ENCODE assay signal across 14 mouse cellular contexts in the genomic region with DNA sequence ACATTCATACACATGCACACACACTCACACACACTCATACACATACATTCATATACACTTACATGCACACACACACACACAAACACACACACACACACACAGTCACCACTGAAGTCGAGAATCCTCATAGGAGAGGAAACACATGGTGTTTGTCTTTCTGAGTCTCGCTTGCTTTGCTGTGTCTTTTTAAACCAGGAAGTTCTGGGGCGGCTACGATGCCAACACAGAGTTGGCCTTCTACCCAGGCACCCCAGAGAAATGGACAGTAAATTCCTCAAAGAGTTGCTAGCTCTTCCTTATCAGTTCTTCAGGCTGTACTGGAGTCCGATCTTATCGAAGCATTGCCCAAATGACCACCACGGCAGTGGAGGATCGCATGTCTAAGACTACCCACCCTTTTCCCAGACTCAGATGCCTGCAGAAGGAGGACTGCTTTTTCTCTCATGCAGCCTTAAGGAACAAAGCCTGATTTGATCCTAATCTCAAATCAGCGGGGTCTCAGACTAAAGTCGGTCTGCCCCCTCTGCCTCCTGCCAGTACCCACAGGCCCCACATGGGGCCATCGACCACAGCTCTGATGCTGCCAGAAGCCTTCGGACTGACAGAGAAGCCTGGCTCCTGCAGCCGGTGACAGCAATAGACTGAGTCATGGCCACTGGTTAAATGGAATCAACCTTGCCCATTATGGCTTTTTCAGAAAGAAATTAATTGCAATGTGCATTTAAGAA. TPM values are rescaled to one million over a fixed set of nuclear protein-coding genes. Genes with fewer than 3 reads are reported as not detected.
DNase-seq lines count a peak whose midpoint lies in the region; ATAC-seq lines count a peak whose summit lies in the region.
"Had no signal": no experiment of that assay in that cellular context is flagged by ENCODE, and none has a peak within 500 bp of the region (broad histone marks: within the 10 kb centered on the region; RNA-seq: fewer than 3 reads in every experiment).

No protein-coding gene starts in this region.

- no peak overlapping the region for H3K4me3 ChIP-seq in forebrain, embryonic 11.5 days (ENCODE audit: low read depth, low read length)
- H3K4me3 ChIP-seq in forebrain, embryonic 15.5 days = no peak overlapping the region
- H3K4me3 ChIP-seq in neural tube, embryonic 11.5 days (ENCODE audit: low read depth, low read length) = no peak overlapping the region
- no peak overlapping the region for H3K4me3 ChIP-seq in neural tube, embryonic 15.5 days (replicated peaks)
- H3K4me3 ChIP-seq in midbrain, embryonic 11.5 days (ENCODE audit: low read depth, low read length) = no peak overlapping the region

- H3K36me3 ChIP-seq in forebrain, embryonic 11.5 days (ENCODE audit: control insufficient read depth, insufficient read depth, low read length) = no peaks in the 10 kb centered on the region
- H3K36me3 ChIP-seq in forebrain, embryonic 15.5 days = no peaks in the 10 kb centered on the region
- no peaks in the 10 kb centered on the region for H3K36me3 ChIP-seq in neural tube, embryonic 11.5 days (ENCODE audit: control insufficient read depth, insufficient read depth, low read length)
- no peaks in the 10 kb centered on the region for H3K36me3 ChIP-seq in neural tube, embryonic 15.5 days
- no peaks in the 10 kb centered on the region for H3K36me3 ChIP-seq in midbrain, embryonic 11.5 days (ENCODE audit: control insufficient read depth, insufficient read depth, low read length)

- no peaks in the 10 kb centered on the region for H3K27me3 ChIP-seq in forebrain, embryonic 11.5 days (ENCODE audit: control insufficient read depth, insufficient read depth, low read length)
- no peaks in the 10 kb centered on the region for H3K27me3 ChIP-seq in forebrain, embryonic 15.5 days
- no peaks in the 10 kb centered on the region for H3K27me3 ChIP-seq in neural tube, embryonic 11.5 days (ENCODE audit: control insufficient read depth, insufficient read depth, low read length)
- no peaks in the 10 kb centered on the region for H3K27me3 ChIP-seq in neural tube, embryonic 15.5 days (replicated peaks)
- no peaks in the 10 kb centered on the region for H3K27me3 ChIP-seq in midbrain, embryonic 11.5 days (ENCODE audit: control insufficient read depth, insufficient read depth, low read length)

- H3K4me1 ChIP-seq in forebrain, embryonic 11.5 days (replicated peaks; ENCODE audit: control insufficient read depth, insufficient read depth, low read length) = no peaks in the 10 kb centered on the region
- peaks cover 16% of the 10 kb centered on the region for H3K4me1 ChIP-seq in forebrain, embryonic 15.5 days
- 0 out of 2 replicates have a peak, but pooled peaks cover 2% of the 10 kb centered on the region for H3K4me1 ChIP-seq in neural tube, embryonic 11.5 days (ENCODE audit: control insufficient read depth, insufficient read depth, low read length)
- peaks cover 24% of the 10 kb centered on the region for H3K4me1 ChIP-seq in neural tube, embryonic 15.5 days
- peaks cover 8% of the 10 kb centered on the region for H3K4me1 ChIP-seq in midbrain, embryonic 11.5 days (ENCODE audit: control insufficient read depth, insufficient read depth, low read length)

- no peak overlapping the region for H3K9ac ChIP-seq in forebrain, embryonic 11.5 days (ENCODE audit: low read length)
- no peak overlapping the region for H3K9ac ChIP-seq in forebrain, embryonic 15.5 days (replicated peaks)
- no peak overlapping the region for H3K9ac ChIP-seq in neural tube, embryonic 11.5 days (ENCODE audit: low read length)
- H3K9ac ChIP-seq in neural tube, embryonic 15.5 days (replicated peaks) = no peak overlapping the region
- H3K9ac ChIP-seq in midbrain, embryonic 11.5 days (ENCODE audit: low read length) = no peak overlapping the region

- peak; percentile 49 for DNase-seq in forebrain, embryonic 11.5 days (ENCODE audit: low spot score)
- DNase-seq in neural tube, embryonic 11.5 days (ENCODE audit: low spot score) = no peak
- DNase-seq in midbrain, embryonic 11.5 days (ENCODE audit: low spot score, missing footprints) = peak; percentile 92
- peak; percentile 25 for DNase-seq in thymus, postnatal 25 days
- DNase-seq in urinary bladder, adult 2 months (ENCODE audit: low spot score) = no peak
- DNase-seq in gastrocnemius, adult 8-10 months (ENCODE audit: low spot score in 2 of 2) = no peak
- DNase-seq: adrenal gland, adult 8-10 months; cerebellum, adult 11-12 months; heart, postnatal 14 days; right cerebral cortex, postnatal 4 days had no signal

- H3K9me3 ChIP-seq in forebrain, embryonic 11.5 days (ENCODE audit: control insufficient read depth, low read length) = no peaks in the 10 kb centered on the region
- no peaks in the 10 kb centered on the region for H3K9me3 ChIP-seq in forebrain, embryonic 15.5 days
- H3K9me3 ChIP-seq in neural tube, embryonic 11.5 days (ENCODE audit: control insufficient read depth, low read length) = no peaks in the 10 kb centered on the region
- H3K9me3 ChIP-seq in neural tube, embryonic 15.5 days (replicated peaks) = no peaks in the 10 kb centered on the region
- no peaks in the 10 kb centered on the region for H3K9me3 ChIP-seq in midbrain, embryonic 11.5 days (ENCODE audit: control insufficient read depth, low read length)

- 45% methylated on average over 13 of the region's 13 CpGs for whole genome bisulfite sequencing in forebrain, embryonic 11.5 days
- WGBS in forebrain, embryonic 15.5 days = 42% methylated on average over 13 of the region's 13 CpGs
- 56% methylated on average over 13 of the region's 13 CpGs for WGBS in neural tube, embryonic 11.5 days
- 43% methylated on average over 13 of the region's 13 CpGs for WGBS in neural tube, embryonic 15.5 days
- WGBS in midbrain, embryonic 11.5 days = 44% methylated on average over 13 of the region's 13 CpGs

- ATAC-seq in forebrain, embryonic 11.5 days (replicated peaks; ENCODE audit: low FRiP score) = no peak
- ATAC-seq in forebrain, embryonic 15.5 days (replicated peaks) = no peak
- ATAC-seq in neural tube, embryonic 11.5 days (ENCODE audit: insufficient read depth, low FRiP score, low TSS enrichment) = peak; percentile 62; the same call in 1 of the 2 replicates
- no peak for ATAC-seq in neural tube, embryonic 15.5 days (ENCODE audit: low FRiP score)
- ATAC-seq in midbrain, embryonic 11.5 days (ENCODE audit: low FRiP score) = peak; percentile 68

- H3K4me2 ChIP-seq in forebrain, embryonic 11.5 days (ENCODE audit: low read depth, low read length, severe bottlenecking) = no peak overlapping the region
- no peak overlapping the region for H3K4me2 ChIP-seq in forebrain, embryonic 15.5 days (replicated peaks)
- H3K4me2 ChIP-seq in neural tube, embryonic 11.5 days (ENCODE audit: low read depth) = no peak overlapping the region
- H3K4me2 ChIP-seq in neural tube, embryonic 15.5 days = no peak overlapping the region
- H3K4me2 ChIP-seq in midbrain, embryonic 11.5 days = no peak overlapping the region

- H3K27ac ChIP-seq in forebrain, embryonic 11.5 days (ENCODE audit: low read depth, low read length) = no peak overlapping the region
- H3K27ac ChIP-seq in forebrain, embryonic 15.5 days (replicated peaks) = no peak overlapping the region
- H3K27ac ChIP-seq in neural tube, embryonic 11.5 days (ENCODE audit: low read depth, low read length) = no peak overlapping the region
- no peak overlapping the region for H3K27ac ChIP-seq in neural tube, embryonic 15.5 days (replicated peaks)
- H3K27ac ChIP-seq in midbrain, embryonic 11.5 days (ENCODE audit: low read depth, low read length) = no peak overlapping the region; the same call in 1 of the 2 replicates

RNA-seq across cellular contexts. Expression of a gene that starts 11.9 kb away (rescaled TPM):
- polyA plus RNA-seq in forebrain, embryonic 11.5 days (2014; fragmentation: Nextera tagmentation; extraction: Ambion mirVana) = 0.29 TPM in 1 of 2 replicates, not detected in the other
- 0.18 and 0.34 TPM in 2 replicates for polyA plus RNA-seq in forebrain, embryonic 15.5 days (2015; fragmentation: Nextera tagmentation; extraction: Ambion mirVana)
- 0.15 and 0.29 TPM in 2 replicates for polyA plus RNA-seq in neural tube, embryonic 11.5 days (2014; fragmentation: Nextera tagmentation; extraction: Ambion mirVana)
- polyA plus RNA-seq in neural tube, embryonic 15.5 days (2015; fragmentation: Nextera tagmentation; extraction: Ambion mirVana) = 0.08 and 0.12 TPM in 2 replicates
- 0.14 and 0.16 TPM in 2 replicates for polyA plus RNA-seq in midbrain, embryonic 11.5 days (2014; fragmentation: Nextera tagmentation; extraction: Ambion mirVana)
- not detected in 2 replicates for polyA plus RNA-seq in urinary bladder, adult 2 months (2012; rRNA removed)
- not detected for total RNA-seq in gastrocnemius, adult 8-10 months (2022)
- total RNA-seq: adrenal gland, adult 8-10 months; heart, postnatal 14 days; liver, adult 2 months had no signal
- polyA plus RNA-seq: kidney, embryonic 16.5 days; liver, adult 2 months had no signal

RNA-seq across cellular contexts. Expression of a gene that starts 35.9 kb away (rescaled TPM):
- 103 and 109 TPM in 2 replicates for polyA plus RNA-seq in forebrain, embryonic 11.5 days (2014; fragmentation: Nextera tagmentation; extraction: Ambion mirVana)
- 147 and 160 TPM in 2 replicates for polyA plus RNA-seq in forebrain, embryonic 15.5 days (2015; fragmentation: Nextera tagmentation; extraction: Ambion mirVana)
- polyA plus RNA-seq in neural tube, embryonic 11.5 days (2014; fragmentation: Nextera tagmentation; extraction: Ambion mirVana) = 130 and 133 TPM in 2 replicates
- 164 and 177 TPM in 2 replicates for polyA plus RNA-seq in neural tube, embryonic 15.5 days (2015; fragmentation: Nextera tagmentation; extraction: Ambion mirVana)
- 133 and 136 TPM in 2 replicates for polyA plus RNA-seq in midbrain, embryonic 11.5 days (2014; fragmentation: Nextera tagmentation; extraction: Ambion mirVana)
- polyA plus RNA-seq in urinary bladder, adult 2 months (2012; rRNA removed) = 44.3 and 47.6 TPM in 2 replicates
- total RNA-seq in gastrocnemius, adult 8-10 months (2022) = 10 to 100 TPM; 31.2 to 34.2 (median 32.8) TPM

Comparison
In these comparisons a context has a peak if more than half of its experiments do, and no peak if none do; other contexts are left out.
1. ATAC-seq: peak in neural tube, embryonic 11.5 days (single experiment) and midbrain, embryonic 11.5 days (single experiment); none in forebrain, embryonic 11.5 days (single experiment), forebrain, embryonic 15.5 days (single experiment) and neural tube, embryonic 15.5 days (single experiment).
2. DNase-seq: peak in forebrain, embryonic 11.5 days (single experiment), midbrain, embryonic 11.5 days (single experiment) and thymus, postnatal 25 days (single experiment); none in neural tube, embryonic 11.5 days (single experiment), urinary bladder, adult 2 months (single experiment) and gastrocnemius, adult 8-10 months (0 of 2).